Mouse (Mus musculus) liver, embryonic 13.5 days (tissue): ENCODE measurements at regions not wholly inside any gene's neighbourhood (a gene's known extent, or its start where the extent isn't known, plus 50 kb on each side); places are given as distances from the start of the nearest gene placed in this dataset.
A peak's percentile ranks its signal among the peaks of the same experiment; 100 is the strongest.

Experiments used
- ATAC-seq: fragments of 200-750 bp; cut with Nextera tagmentation; 2 replicates; pipeline ENCODE4 v1.8.0; 2017; ENCODE audit warnings: low read depth, mild to moderate bottlenecking, moderate number of reproducible peaks, moderate library complexity
- DNase-seq: peaks from one replicate; pipeline ENCODE4 v3.0.0; 2022
- H3K27ac ChIP-seq: fragments of 300-500 bp; sonication (generic); 2 replicates; pipeline ENCODE4 v1.5.1; 2015; ENCODE audit warnings: moderate library complexity, mild to moderate bottlenecking, inconsistent platforms
- H3K27me3 ChIP-seq: fragments of 300-500 bp; sonication (generic); 2 replicates; pipeline ENCODE4 v1.6.1; 2015; ENCODE audit warnings: mild to moderate bottlenecking, inconsistent platforms
- H3K36me3 ChIP-seq: fragments of 300-500 bp; sonication (generic); 2 replicates; pipeline ENCODE4 v1.6.1; 2015; ENCODE audit warnings: mild to moderate bottlenecking, inconsistent platforms
- H3K4me1 ChIP-seq: fragments of 300-500 bp; sonication (generic); replicated peaks from 2 replicates; pipeline ENCODE4 v1.6.1; 2015; ENCODE audit warnings: inconsistent platforms
- H3K4me2 ChIP-seq: fragments of 300-500 bp; sonication (generic); 2 replicates; pipeline ENCODE4 v1.6.1; 2015; ENCODE audit warnings: inconsistent platforms, mild to moderate bottlenecking, moderate library complexity
- H3K4me3 ChIP-seq: fragments of 300-500 bp; sonication (generic); replicated peaks from 2 replicates; pipeline ENCODE4 v1.5.1; 2015; ENCODE audit warnings: mild to moderate bottlenecking, inconsistent platforms
- H3K9ac ChIP-seq: fragments of 300-500 bp; sonication (generic); 2 replicates; pipeline ENCODE4 v1.6.1; 2015; ENCODE audit warnings: mild to moderate bottlenecking, inconsistent platforms
- H3K9me3 ChIP-seq: fragments of 300-500 bp; sonication (generic); replicated peaks from 2 replicates; pipeline ENCODE4 v1.6.1; 2016; ENCODE audit warnings: inconsistent platforms
- WGBS: fragments of 180-500 bp; shearing (Covaris S2); methylation state at CpG from one replicate; pipeline ENCODE4 v1.1.7; 2015; ENCODE audit not compliant: insufficient replicate concordance; 5-methylcytosine and 5-hydroxymethylcytosine counted together

- no peak overlapping the region for H3K4me2 ChIP-seq
- H3K4me3 ChIP-seq = no peak overlapping the region
- no peak overlapping the region for H3K9ac ChIP-seq
- 0 out of 2 replicates have a peak, but pooled peaks cover 4% of the 10 kb centered on the region for H3K4me1 ChIP-seq
- WGBS = 18% methylated on average over 5 of the region's 5 CpGs
- no peaks in the 10 kb centered on the region for H3K9me3 ChIP-seq
- no peaks in the 10 kb centered on the region for H3K27me3 ChIP-seq
- no peaks in the 10 kb centered on the region for H3K36me3 ChIP-seq
- DNase-seq (no peak), ATAC-seq (no peak)
- no peak overlapping the region for H3K27ac ChIP-seq
Observed at GRCm38 (mm10) chr3:9884691-9885354, 203.1 kb upstream of the Gm9833 start.

- no peak overlapping the region for H3K27ac ChIP-seq
Observed at GRCm38 (mm10) chr3:9885565-9885964, 202.3 kb upstream of the Gm9833 start.

GRCm38 (mm10) chr3:9886077-9886476 is 201.8 kb upstream of the Gm9833 start:
- no peak overlapping the region for H3K4me3 ChIP-seq
- DNase-seq (no peak), ATAC-seq (no peak)
- no peaks in the 10 kb centered on the region for H3K36me3 ChIP-seq
- no peaks in the 10 kb centered on the region for H3K9me3 ChIP-seq
- 57% methylated on average over 4 of the region's 4 CpGs for WGBS
- H3K4me1 ChIP-seq = 0 out of 2 replicates have a peak, but pooled peaks cover 4% of the 10 kb centered on the region
- H3K27me3 ChIP-seq = no peaks in the 10 kb centered on the region
- no peak overlapping the region for H3K27ac ChIP-seq
- no peak overlapping the region for H3K4me2 ChIP-seq
- no peak overlapping the region for H3K9ac ChIP-seq

More at GRCm38 (mm10) chr3:9885565-9885964, 202.3 kb upstream of the Gm9833 start:
- ATAC-seq (no peak), DNase-seq (no peak)
- Histone ChIP-seq H3K4me1 (0 out of 2 replicates have a peak, but pooled peaks cover 4% of the 10 kb centered on the region), H3K4me2 (no peak overlapping the region), H3K4me3 (no peak overlapping the region), H3K36me3 (no peaks in the 10 kb centered on the region), H3K9ac (no peak overlapping the region), H3K9me3 (no peaks in the 10 kb centered on the region), H3K27me3 (no peaks in the 10 kb centered on the region)
- 55% methylated on average over 8 of the region's 8 CpGs for WGBS

GRCm38 (mm10) chr3:9886765-9887626 is 200.9 kb upstream of the Gm9833 start:
- H3K27ac ChIP-seq = no peak overlapping the region
- 0 out of 2 replicates have a peak, but pooled peaks have one; percentile 20 for ATAC-seq
- H3K36me3 ChIP-seq = no peaks in the 10 kb centered on the region
- H3K4me3 ChIP-seq = no peak overlapping the region
- DNase-seq = no peak
- 31% methylated on average over 10 of the region's 10 CpGs for WGBS
- H3K9me3 ChIP-seq = no peaks in the 10 kb centered on the region
- H3K4me1 ChIP-seq = 0 out of 2 replicates have a peak, but pooled peaks cover 4% of the 10 kb centered on the region
- H3K4me2 ChIP-seq = no peak overlapping the region
- H3K9ac ChIP-seq = no peak overlapping the region
- H3K27me3 ChIP-seq = no peaks in the 10 kb centered on the region

GRCm38 (mm10) chr3:9887627-9887994 is 200.3 kb upstream of the Gm9833 start:
- Histone ChIP-seq H3K9ac (no peak overlapping the region), H3K36me3 (no peaks in the 10 kb centered on the region), H3K4me2 (no peak overlapping the region), H3K4me3 (no peak overlapping the region), H3K27ac (no peak overlapping the region), H3K27me3 (no peaks in the 10 kb centered on the region), H3K4me1 (0 out of 2 replicates have a peak, but pooled peaks cover 4% of the 10 kb centered on the region), H3K9me3 (no peaks in the 10 kb centered on the region)
- ATAC-seq = no peak
- no peak for DNase-seq
- 31% methylated on average over 2 of the region's 2 CpGs for WGBS

- Histone ChIP-seq H3K4me1 (0 out of 2 replicates have a peak, but pooled peaks cover 4% of the 10 kb centered on the region), H3K4me3 (no peak overlapping the region), H3K27me3 (no peaks in the 10 kb centered on the region), H3K9ac (no peak overlapping the region), H3K27ac (no peak overlapping the region), H3K9me3 (no peaks in the 10 kb centered on the region), H3K36me3 (no peaks in the 10 kb centered on the region), H3K4me2 (no peak overlapping the region)
- no peak for ATAC-seq
- 58% methylated on average over 5 of the region's 5 CpGs for WGBS
- DNase-seq = no peak
Observed at GRCm38 (mm10) chr3:9888051-9888450, 199.9 kb upstream of the Gm9833 start.

GRCm38 (mm10) chr3:9892884-9893494 is 194.9 kb upstream of the Gm9833 start:
- Histone ChIP-seq H3K27ac (no peak overlapping the region), H3K4me3 (no peak overlapping the region), H3K4me2 (no peak overlapping the region), H3K9ac (no peak overlapping the region), H3K9me3 (no peaks in the 10 kb centered on the region), H3K27me3 (no peaks in the 10 kb centered on the region), H3K36me3 (no peaks in the 10 kb centered on the region), H3K4me1 (peaks cover 3% of the 10 kb centered on the region; the same call in 1 of the 2 replicates)
- ATAC-seq (no peak), DNase-seq (no peak)
- WGBS = 62% methylated on average over 4 of the region's 4 CpGs

- no peak overlapping the region for H3K4me3 ChIP-seq
- H3K9me3 ChIP-seq = no peaks in the 10 kb centered on the region
- 51% methylated on average over 11 of the region's 11 CpGs for WGBS
- no peak for ATAC-seq
- no peak for DNase-seq
- H3K4me1 ChIP-seq = peaks cover 3% of the 10 kb centered on the region; the same call in 1 of the 2 replicates
- H3K9ac ChIP-seq = no peak overlapping the region
- H3K27ac ChIP-seq = no peak overlapping the region
- no peak overlapping the region for H3K4me2 ChIP-seq
- H3K36me3 ChIP-seq = no peaks in the 10 kb centered on the region
- no peaks in the 10 kb centered on the region for H3K27me3 ChIP-seq
Observed at GRCm38 (mm10) chr3:9895396-9896135, 192.3 kb upstream of the Gm9833 start.

- ATAC-seq = no peak
- Histone ChIP-seq H3K9me3 (no peaks in the 10 kb centered on the region), H3K9ac (no peak overlapping the region), H3K27ac (no peak overlapping the region), H3K36me3 (no peaks in the 10 kb centered on the region), H3K27me3 (no peaks in the 10 kb centered on the region), H3K4me3 (no peak overlapping the region), H3K4me2 (no peak overlapping the region), H3K4me1 (peaks cover 3% of the 10 kb centered on the region; the same call in 1 of the 2 replicates)
- no peak for DNase-seq
- 57% methylated on average over 5 of the region's 5 CpGs for WGBS
Observed at GRCm38 (mm10) chr3:9896303-9896702, 191.6 kb upstream of the Gm9833 start.

GRCm38 (mm10) chr3:9901663-9902062 is 186.2 kb upstream of the Gm9833 start:
- Histone ChIP-seq H3K4me2 (no peak overlapping the region), H3K36me3 (no peaks in the 10 kb centered on the region), H3K27ac (no peak overlapping the region), H3K27me3 (no peaks in the 10 kb centered on the region), H3K9ac (no peak overlapping the region), H3K9me3 (no peaks in the 10 kb centered on the region), H3K4me1 (peaks cover under 1% of the 10 kb centered on the region; the same call in 1 of the 2 replicates), H3K4me3 (no peak overlapping the region)
- ATAC-seq (no peak), DNase-seq (no peak)
- WGBS = 41% methylated on average over 5 of the region's 5 CpGs

- Histone ChIP-seq H3K4me1 (no peaks in the 10 kb centered on the region), H3K4me3 (no peak overlapping the region), H3K36me3 (no peaks in the 10 kb centered on the region), H3K9me3 (no peaks in the 10 kb centered on the region), H3K27me3 (no peaks in the 10 kb centered on the region), H3K27ac (no peak overlapping the region), H3K4me2 (no peak overlapping the region), H3K9ac (no peak overlapping the region)
- DNase-seq (no peak), ATAC-seq (no peak)
- WGBS = 59% methylated on average over 1 of the region's 1 CpGs
Observed at GRCm38 (mm10) chr3:9913357-9913756, 174.6 kb upstream of the Gm9833 start.
